Mouse (Mus musculus) G1E (cell line): ENCODE measurements around the gene Antxr2.

Experiments
- CTCF ChIP-seq: IDR thresholded peaks from 2 replicates; pipeline ENCODE4 v1.5.1; 2012; ENCODE audit warnings: low read depth, low read length, inconsistent platforms, mixed read lengths
- GATA1 ChIP-seq: IDR thresholded peaks from 2 replicates; pipeline ENCODE4 v1.6.1; 2012; ENCODE audit warnings: borderline replicate concordance, low read length, inconsistent platforms, mixed read lengths
- POLR2AphosphoS5 ChIP-seq: IDR thresholded peaks from 2 replicates; pipeline ENCODE4 v1.6.1; 2012; ENCODE audit warnings: low read depth, low read length, inconsistent platforms; ENCODE audit not compliant: insufficient replicate concordance
- TAL1 ChIP-seq: conservative IDR thresholded peaks from 2 replicates; pipeline ENCODE4 v1.6.1; 2012; ENCODE audit warnings: low read depth, low read length, inconsistent platforms, mixed read lengths

- TF ChIP-seq CTCF: no peak
- no peak for TF ChIP-seq GATA1
- no peak for TF ChIP-seq TAL1
- TF ChIP-seq POLR2AphosphoS5: no peak
Observed at GRCm38 (mm10) chr5:97964444-97964843, 66.4 kb downstream of the Antxr2 start.
